Mouse (Mus musculus): ENCODE measurements around the gene Cmtm3.
"Not testable (repeated sequence)": the region's sequence is repeated elsewhere in the genome, so short reads cannot be mapped to it uniquely, and the experiment has no call there.

The Cmtm3 gene

DNA sequence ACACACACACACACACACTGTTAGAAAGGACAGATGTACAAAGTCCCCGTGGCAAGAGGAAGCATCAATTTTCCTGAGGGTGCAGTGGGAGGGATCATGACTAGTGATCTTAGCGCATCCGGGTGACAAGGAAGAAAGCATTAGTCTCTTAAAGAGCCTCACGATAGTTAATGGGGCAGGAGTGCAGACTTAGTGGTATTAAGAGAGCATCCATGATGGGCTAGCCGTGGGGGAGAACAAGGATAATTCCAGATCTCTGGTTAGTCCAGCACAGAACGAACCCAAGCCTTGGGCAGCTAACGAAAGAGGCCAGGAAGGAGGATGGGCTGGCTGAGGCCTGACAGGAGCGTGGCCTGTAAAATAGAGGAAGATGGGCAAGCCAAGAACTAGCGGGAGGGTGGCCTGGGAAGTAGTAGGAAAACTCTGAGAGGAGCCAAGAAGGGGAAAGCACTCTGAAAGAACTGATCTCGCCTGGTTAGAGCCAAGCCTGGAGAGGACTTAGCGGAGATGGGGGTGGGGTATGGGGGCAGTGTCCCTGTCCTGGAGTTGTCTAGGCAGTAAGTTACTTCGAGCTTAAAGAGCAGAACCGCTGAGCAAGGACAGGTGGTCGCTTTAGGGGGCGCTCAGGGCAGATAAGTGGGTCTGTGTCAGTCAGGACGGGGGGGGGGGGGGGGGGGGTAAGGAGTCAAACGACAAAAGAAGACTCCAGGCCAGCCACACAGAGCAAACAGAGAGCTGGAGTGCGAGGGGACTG, at the start of gene Cmtm3:
TSS of gene Cmtm3 (plus strand) at position 182 of the 754 bp plus-strand sequence.
- DNase-seq (ENCODE audit: low read depth, low spot score): no peak

DNA sequence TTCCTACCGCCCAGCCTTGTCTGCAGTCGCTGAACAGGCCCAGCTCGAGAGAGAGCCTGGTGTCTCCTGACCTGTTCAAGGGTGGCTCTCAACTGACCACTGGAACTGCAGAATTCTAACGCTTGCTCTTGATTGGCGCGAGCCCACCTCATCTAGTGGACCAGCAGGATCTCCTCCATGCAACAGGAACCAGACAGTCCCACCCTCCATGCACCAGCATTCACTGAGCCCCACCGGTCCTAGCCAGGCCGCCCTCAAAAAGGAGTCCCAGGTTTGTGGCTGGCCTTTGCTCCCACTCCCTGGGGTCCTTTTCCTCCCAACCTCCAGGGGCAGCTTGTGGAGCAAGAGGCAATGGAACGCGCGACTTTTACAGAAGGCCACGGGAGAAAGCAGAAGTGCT, 46.1 kb upstream of the Cmtm3 start, which contains the start of gene Cmtm2a:
TSS of gene Cmtm2a (minus strand) at position 101 of the 400 bp plus-strand sequence.
- DNase-seq (ENCODE audit: low read depth, low spot score): not testable (repeated sequence)

DNA sequence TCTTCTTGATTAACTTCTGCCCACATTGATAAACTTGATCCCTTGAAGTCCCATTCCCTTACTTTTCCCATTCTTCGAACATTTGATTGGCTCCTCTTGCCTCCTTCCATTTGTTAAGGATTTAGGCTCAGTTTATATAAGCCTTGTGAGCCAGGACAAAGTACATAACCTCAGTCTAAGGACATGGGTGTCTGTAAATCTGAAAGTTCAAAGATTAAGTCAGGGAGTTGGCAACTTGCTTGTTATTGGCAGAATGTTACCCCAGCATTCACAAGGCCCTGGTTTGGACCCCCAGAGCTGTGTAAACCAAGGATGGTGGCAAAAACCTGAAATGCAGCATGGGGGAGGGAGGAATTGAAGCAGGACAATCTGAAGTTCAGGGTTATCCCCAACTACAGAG, 44.8 kb upstream of the Cmtm3 start:
- no peak for DNase-seq (ENCODE audit: low read depth, low spot score)

DNA sequence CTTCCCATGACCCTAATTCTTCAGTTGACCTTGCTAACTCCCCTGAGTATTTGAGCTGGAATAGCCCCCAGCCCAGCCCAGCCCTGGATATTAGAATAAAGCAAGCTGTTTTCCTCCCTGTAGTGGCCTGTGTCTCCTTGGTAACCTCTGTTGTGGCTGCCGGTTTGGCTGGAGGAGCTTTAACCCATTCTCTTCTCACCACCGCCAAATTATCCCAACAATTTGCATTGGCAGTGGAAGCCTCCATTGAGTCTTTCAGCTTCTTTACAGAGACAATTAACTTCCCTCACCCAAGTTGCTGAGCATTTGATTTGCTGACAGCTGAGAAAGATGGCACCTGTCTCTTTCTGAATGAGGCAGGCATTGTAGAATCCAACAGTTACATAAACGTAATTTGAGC, 37.6 kb upstream of the Cmtm3 start:
- DNase-seq (ENCODE audit: low read depth, low spot score): peak; percentile 2

DNA sequence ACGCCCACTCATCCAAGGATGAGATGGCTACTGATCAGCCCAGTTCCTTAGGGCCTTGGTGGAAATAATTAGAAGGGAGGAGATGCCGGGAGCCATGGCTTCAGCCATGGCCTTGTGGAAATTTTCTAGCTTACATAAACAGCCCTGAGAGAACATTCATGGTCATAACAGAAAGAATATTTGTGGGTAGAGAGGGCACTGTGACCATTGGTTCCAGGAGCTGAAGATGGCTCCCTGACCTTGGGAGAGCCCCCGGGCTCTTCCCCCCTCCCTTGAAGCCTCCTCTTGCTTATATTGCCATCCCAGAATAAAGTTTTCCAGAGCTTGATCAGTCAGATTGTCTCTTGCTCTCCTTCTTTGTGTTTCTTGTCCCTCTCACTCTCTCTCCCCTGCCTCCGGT, 36.7 kb upstream of the Cmtm3 start:
- not testable (repeated sequence) for DNase-seq (ENCODE audit: low read depth, low spot score)

DNA sequence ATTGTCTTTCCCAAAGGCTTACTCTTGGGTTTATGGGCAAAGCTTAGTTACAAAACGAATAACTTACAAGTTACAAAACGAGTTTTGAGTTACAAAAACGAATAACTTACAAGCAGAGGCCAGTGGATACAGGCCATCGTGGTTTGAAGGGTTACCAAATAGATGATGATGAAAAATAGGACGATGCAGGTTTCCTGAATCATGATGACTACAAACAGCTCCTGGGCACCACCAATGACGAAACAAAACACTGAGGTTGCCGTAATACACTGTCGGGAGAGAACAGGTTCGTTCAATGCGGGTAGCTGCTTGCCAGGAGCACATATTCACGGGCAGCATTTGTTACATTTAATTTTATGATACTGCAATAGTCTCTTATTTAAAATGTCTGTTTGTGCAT, 34.2 kb upstream of the Cmtm3 start:
- no peak for DNase-seq (ENCODE audit: low read depth, low spot score)

DNA sequence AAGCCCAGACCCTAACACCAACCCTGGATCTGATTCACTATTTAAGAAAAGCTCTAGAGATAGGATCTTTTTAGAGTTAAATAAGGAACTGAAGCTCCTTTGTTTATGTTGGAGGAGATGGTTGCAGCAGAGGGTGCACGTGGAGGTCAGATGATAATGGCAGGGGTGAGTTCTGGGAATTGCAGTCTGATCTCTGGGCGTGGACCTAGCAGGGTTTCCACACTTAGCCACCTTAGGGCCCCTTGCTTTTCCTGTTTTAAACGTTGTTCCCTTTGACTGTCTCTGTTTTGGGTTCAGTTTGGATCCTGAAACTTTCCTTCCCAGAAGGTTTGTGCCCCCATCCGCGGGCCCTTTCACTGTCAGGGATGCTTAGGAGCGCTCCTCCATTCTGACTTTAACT, 30.9 kb upstream of the Cmtm3 start:
- not testable (repeated sequence) for DNase-seq (ENCODE audit: low read depth, low spot score)

DNA sequence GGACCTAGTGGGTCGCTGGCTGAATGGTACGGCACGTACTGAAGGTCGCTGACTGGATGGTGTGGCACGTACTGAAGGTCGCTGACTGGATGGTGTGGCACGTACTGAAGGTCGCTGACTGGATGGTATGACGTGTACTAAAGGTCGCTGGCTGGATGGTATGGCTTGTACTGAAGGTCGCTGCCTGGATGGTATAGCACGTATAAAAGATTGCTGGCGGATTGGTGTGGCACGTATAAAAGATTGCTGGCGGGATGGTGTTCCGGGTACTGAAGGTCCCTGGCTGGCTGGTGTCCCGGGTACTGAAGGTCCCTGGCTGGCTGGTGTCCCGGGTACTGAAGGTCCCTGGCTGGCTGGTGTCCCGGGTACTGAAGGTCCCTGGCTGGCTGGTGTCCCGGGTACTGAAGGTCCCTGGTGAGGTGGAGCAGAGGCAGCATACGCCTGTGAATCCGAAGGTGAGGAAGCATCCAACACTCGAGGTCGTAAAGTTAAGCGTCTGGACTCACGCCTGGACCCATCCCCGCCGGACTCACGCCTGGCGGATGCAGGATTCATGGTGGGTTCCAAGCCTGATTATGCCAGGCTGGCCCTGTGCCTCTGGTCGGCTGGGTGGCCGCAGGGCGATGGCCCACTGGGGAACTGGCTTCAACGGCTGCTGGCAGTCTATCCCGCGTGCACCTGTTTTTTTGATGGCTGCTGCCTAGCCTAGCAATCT, 29.6 kb upstream of the Cmtm3 start, which contains the start of the genes Gm45711 and Cmtm1:
TSS of gene Gm45711 (minus strand) at position 641 of the 715 bp plus-strand sequence.
TSS of gene Cmtm1 (minus strand) at position 705 of the 715 bp plus-strand sequence.
- DNase-seq (ENCODE audit: low read depth, low spot score): not testable (repeated sequence)

DNA sequence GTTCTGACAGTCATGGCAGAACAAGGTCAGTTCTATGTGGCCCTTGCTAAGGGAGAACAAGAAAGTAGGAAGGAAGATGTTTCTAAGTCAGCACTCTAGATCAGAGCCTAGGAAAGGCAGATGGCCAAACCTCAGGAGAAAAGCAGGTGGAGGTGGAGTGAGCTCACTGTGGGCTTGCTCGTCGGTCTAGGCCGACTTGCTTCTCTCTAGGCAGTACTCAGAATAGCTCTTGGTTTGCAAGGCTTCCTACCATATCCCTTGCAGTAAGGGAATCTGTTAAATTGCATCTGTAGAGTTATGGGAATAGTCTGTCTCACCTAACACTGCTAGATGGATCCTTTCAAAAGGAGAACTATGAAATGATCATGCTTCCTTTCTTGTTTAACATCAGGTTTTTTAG, 27.2 kb upstream of the Cmtm3 start:
- DNase-seq (ENCODE audit: low read depth, low spot score): not testable (repeated sequence)

DNA sequence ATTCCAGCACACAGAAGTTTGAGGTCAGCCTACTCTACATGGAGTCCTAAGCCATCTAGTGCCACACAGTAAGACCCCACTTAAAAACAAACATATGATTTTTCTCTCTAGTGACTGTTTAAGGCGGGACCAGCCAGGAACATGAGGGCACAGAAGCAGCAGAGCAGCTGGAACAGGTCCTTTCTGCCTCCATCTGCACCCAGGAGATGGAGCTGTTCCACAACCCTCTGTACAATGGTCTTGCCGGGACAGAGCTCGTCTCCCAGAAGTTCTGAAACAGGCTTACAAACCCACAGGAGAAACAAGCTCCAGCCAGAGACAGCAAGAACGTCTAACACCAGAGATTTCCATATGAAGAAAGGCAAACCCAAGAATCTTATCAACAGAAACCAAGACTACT, 25.9 kb upstream of the Cmtm3 start:
- no peak for DNase-seq (ENCODE audit: low read depth, low spot score)

DNA sequence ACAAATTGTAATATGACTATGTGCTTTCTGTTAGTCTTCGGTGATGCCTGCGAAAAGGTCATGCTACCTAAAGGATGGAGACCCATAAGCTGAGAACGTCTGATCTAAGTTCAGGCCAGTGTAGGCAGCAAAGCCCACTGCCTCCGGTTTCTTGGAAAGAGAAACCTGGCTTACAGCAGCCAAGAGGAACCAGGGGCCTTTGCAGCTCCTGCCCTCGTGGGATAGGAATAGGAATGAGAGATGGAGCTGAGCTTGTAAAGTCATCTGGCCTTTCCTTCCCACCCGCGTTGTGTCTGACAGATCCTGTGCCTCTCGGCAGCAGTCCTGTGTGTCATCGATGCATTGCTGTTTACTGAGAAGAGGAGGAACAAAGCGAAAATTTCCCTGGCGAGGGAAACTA, 17.9 kb upstream of the Cmtm3 start, which contains the start of gene Gm11020:
TSS of gene Gm11020 (plus strand) at position 301 of the 400 bp plus-strand sequence.
- not testable (repeated sequence) for DNase-seq (ENCODE audit: low read depth, low spot score)

DNA sequence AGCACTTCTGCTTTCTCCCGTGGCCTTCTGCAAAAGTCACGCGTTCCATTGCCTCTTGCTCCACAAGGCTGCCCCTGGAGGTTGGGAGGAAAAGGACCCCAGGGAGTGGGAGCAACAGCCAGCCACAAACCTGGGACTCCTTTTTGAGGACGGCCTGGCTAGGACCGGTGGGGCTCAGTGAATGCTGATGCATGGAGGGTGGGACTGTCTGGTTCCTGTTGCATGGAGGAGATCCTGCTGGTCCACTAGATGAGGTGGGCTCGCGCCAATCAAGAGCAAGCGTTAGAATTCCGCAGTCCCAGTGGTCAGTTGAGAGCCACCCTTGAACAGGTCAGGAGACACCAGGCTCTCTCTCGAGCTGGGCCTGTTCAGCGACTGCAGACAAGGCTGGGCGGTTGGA, 17.3 kb upstream of the Cmtm3 start, which contains the start of gene Cmtm2b:
TSS of gene Cmtm2b (plus strand) at position 301 of the 400 bp plus-strand sequence.
- not testable (repeated sequence) for DNase-seq (ENCODE audit: low read depth, low spot score)

DNA sequence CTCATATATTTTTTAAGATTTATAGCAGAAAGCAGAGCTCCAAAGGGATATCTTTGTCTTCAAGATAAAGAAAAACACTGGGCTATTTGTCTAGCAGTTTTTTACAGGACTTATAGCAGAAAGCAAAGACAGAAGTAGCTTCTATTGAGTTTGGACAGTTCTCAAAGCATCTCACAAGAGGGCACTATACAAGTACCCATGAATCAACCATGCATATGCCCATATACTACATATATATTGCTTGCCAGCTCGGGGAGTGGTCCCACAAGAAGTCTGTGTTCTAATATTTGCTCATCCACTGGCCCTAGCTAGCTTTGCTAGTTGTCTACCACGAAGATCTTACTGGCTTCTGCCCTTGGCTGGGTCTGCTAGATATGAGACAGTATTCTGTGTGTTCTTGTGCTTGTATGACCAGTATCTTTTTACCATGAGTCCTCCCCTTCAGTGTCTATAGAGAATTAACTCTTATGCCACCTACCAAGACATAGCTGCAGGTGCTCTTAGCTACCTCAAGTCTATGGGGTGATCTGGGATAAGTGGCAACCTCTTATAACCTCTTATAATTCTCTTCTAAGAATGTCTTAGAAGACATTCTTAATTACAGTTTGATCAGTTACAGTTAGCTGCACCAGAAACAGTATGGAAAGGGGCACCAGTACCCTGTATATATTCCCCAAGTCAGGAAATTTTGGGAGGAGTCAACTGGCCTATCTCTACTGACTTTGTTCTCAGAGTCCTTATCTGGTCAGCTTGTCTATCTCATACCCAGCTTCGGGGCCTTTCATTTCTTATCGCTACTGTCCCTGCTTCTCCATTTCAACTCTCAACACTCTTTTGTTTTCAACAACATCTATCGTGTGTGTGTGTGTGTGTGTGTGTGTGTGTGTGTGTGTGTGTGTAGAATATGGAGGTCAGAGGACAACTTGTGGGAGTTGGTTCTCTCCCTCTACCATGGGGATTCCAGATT, 6.3 kb upstream of the Cmtm3 start:
- no peak for DNase-seq (ENCODE audit: low read depth, low spot score)

DNA sequence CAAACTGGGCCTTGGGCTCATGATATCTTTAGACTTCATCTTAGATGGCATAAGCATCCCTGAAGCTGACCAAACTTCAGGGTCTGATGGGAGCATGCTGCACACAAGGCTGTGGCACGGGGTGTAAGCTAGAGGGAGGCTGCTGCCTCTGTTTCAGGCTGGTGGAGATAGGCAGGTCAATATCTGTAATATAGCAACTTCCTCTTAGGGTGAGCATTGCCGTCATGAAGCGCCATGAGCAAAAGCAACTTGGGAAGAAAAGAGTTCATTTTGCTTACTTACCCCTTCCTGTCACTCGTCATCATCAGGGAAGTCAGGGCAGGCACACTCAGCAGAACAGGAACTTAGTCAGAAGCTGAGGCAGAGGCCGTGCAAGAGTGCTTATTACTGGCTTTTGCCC, 5.4 kb upstream of the Cmtm3 start:
- DNase-seq (ENCODE audit: low read depth, low spot score): no peak

DNA sequence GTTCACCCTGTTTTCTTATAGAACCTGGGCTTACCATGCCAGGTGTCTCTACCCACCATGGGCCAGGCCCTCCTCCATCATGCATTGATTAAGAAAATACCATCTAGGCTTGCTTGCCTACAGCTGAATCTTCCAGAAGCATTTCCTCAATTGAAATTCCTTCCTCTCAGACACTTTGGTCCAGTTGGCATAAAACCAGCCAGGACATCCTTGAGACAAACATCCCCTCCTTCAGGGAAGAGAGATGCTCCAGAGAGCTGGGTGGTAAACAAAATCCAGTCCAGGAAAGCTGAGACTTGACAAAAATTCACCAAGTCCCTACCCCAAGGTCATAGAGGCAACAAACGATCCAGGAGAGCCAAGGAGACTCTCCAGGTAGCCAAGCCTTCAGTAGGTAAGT, 5.0 kb upstream of the Cmtm3 start:
- no peak for DNase-seq (ENCODE audit: low read depth, low spot score)

DNA sequence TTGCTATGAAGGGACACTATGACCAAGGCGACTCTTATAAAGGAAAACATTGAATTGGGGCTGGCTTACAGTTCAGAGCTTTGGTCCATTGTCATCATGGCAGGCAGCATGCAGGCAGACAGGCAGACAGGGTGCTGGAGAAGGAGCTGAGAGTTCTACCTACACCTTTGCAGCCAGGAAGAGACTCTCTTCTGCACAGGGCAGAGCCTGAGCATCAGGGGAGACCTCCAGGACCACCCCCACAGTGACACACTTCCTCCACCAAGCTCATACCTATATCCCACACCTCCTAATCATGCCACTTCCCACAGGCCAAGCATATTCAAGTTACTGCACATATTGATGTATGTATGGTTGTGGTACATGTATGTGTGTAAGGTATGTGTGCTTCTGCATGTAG, 2.4 kb upstream of the Cmtm3 start:
- DNase-seq (ENCODE audit: low read depth, low spot score): no peak

DNA sequence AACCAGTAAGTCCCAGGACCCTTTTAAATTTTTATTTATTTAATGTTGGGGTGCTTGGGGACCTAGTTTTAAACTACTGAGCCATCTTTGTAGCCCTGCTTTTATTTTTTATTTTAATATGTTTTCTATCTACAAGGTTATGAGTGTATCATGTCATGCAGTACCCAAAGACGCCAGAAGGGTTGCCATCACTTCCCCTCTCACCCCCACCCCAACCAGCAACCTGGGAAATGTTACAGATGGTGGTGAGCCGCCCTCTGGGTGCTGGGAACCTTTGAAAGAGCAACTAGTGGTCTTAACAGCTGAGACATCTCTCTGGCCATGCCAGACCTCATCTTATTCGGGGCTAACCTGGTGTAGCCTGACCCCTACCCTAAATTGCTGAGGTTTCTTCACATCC, 1.3 kb upstream of the Cmtm3 start:
- no peak for DNase-seq (ENCODE audit: low read depth, low spot score)

DNA sequence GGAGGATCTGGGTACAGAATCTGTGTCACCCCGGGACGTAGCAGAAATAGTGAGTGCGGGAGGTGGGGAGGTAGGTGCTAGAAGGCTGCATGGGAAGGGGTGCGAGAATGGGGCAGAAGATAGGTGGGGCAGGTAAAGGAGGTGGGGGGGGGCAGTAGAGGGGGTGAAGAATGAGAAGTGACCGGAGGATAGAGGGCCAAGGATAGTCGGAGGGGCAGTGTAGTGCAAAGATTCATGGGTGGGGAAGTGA, 698 bp downstream of the Cmtm3 start:
- DNase-seq (ENCODE audit: low read depth, low spot score): no peak

DNA sequence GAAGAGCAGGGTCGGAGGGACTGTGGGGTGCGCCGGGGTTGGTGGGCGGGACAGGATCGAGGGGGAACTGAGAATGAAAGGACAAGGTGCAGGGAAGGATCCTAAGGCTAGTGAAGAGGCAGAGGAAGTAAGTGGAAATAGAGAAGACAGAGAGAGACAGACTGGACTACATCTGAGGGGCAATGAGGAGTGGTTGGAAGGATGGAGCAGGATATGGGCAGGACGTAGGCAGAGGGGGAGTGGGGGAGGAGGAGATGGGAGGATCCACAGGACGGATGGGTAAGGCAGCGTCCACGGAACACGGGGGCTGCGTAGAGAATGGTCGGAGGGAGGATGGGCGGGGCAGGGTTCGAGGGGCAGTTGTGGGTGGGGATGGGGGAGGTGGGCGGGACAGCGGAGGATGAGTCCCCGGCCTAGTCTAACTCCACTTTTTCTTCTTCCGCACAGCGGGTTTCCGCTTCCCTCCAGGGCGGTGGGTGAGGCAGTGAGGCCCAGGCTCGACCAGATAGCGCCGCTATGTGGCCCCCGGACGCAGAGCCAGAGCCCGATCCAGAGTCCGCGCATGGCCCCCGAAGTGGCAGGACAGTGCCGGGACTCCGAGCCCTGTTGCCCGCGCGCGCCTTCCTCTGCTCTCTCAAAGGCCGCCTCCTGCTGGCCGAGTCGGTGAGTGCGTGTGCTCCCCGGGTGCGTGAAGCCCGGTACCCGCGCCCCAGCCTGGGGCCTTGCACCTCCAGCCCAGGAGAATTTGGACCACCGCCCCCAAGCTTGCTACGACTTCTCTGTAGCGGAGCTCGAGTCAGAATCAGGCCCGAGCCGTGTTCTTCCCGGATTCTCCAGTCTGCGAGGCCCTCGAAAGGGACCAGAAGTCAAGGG, 1.3 kb downstream of the Cmtm3 start:
- DNase-seq (ENCODE audit: low read depth, low spot score): no peak

DNA sequence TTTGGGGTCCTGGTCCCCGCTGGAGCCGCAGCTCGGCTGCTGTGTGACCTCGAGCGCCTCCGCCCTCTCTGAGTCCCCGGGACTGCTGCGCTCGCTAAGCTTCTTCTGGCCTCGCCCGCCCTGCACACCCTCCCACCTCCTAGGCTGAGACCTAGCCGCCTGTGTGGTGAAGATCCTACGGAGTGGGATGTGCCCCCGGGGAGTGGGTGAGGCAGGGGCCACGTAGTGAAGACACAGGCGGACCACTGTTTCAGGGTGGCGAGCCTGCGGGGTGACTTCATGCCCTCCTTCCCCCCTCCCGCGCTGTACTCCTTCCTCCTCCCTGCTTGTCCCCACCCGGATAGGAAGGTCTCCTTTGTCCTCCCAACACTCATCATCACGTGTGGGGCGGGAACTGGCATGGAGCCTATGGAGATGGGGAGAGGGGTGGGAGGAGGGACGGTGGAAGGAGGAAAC, 1.9 kb downstream of the Cmtm3 start:
- no peak for DNase-seq (ENCODE audit: low read depth, low spot score)

DNA sequence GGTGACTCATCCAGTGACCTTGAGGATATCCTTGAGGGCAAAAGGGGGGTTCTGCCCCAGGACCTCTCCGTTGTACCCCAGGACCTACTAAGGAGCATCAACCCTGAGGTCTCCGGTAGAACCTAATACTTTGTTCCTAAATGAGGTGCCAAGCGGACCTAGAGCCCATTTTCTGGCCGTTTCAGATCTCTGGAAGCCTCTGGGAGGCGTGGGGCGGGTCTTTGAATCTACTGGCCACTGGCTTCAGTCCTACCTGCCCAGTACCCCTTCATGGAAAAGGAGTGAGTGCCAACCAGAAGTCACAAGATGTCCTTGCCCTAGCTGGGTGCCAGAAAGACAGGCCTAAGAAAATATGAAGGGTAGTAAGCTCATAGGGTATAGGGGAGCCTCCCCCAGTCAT, 2.5 kb downstream of the Cmtm3 start:
- no peak for DNase-seq (ENCODE audit: low read depth, low spot score)

Data from retina, postnatal 7 days (tissue).